ENCODE assay signal across 30 mouse cellular contexts in genomic region chr9:65697992-65698391, GRCm38 (mm10). TPM values are rescaled to one million over a fixed set of nuclear protein-coding genes. Genes with fewer than 3 reads are reported as not detected.
A peak's percentile ranks its signal among the peaks of the same experiment; 100 is the strongest.
DNase-seq lines count a peak whose midpoint lies in the region; ATAC-seq and TF ChIP-seq lines count a peak whose summit lies in the region.
"Had no signal": no experiment of that assay in that cellular context is flagged by ENCODE, and none has a peak within 500 bp of the region (broad histone marks: within the 10 kb centered on the region; RNA-seq: fewer than 3 reads in every experiment).

No protein-coding gene starts in this region.

- peaks cover 3% of the 10 kb centered on the region; the same call in 1 of the 2 replicates for H3K4me1 ChIP-seq in hindbrain, embryonic 14.5 days (replicated peaks; ENCODE audit: control insufficient read depth, insufficient read depth, low read length)
- no peaks in the 10 kb centered on the region for H3K4me1 ChIP-seq in hindbrain, postnatal 0 days (ENCODE audit: insufficient read depth, low read length)
- H3K4me1 ChIP-seq: embryonic facial prominence, embryonic 15.5 days had no signal

- no peaks in the 10 kb centered on the region for H3K9me3 ChIP-seq in hindbrain, embryonic 14.5 days (ENCODE audit: control insufficient read depth, low read length)
- no peaks in the 10 kb centered on the region for H3K9me3 ChIP-seq in hindbrain, postnatal 0 days (ENCODE audit: low read length)
- H3K9me3 ChIP-seq: embryonic facial prominence, embryonic 13.5 days; embryonic facial prominence, embryonic 15.5 days; forebrain, embryonic 10.5 days; forebrain, embryonic 12.5 days; G1E had no signal

- H3K27me3 ChIP-seq in hindbrain, embryonic 14.5 days (ENCODE audit: control insufficient read depth, insufficient read depth, low read length) = no peaks in the 10 kb centered on the region
- no peaks in the 10 kb centered on the region for H3K27me3 ChIP-seq in hindbrain, postnatal 0 days (ENCODE audit: insufficient read depth, low read length)
- H3K27me3 ChIP-seq: CH12.LX; embryonic facial prominence, embryonic 13.5 days; embryonic facial prominence, embryonic 15.5 days; forebrain, embryonic 12.5 days; Patski had no signal

- H3K4me2 ChIP-seq in hindbrain, embryonic 14.5 days (replicated peaks) = no peak overlapping the region
- H3K4me2 ChIP-seq in hindbrain, postnatal 0 days (ENCODE audit: low read depth, low read length) = no peak overlapping the region
- H3K4me2 ChIP-seq: embryonic facial prominence, embryonic 13.5 days; embryonic facial prominence, embryonic 15.5 days; forebrain, embryonic 12.5 days had no signal

- H3K9ac ChIP-seq in hindbrain, embryonic 14.5 days = 0 out of 2 replicates have a peak overlapping the region, but pooled peaks have one; percentile 8
- no peak overlapping the region for H3K9ac ChIP-seq in hindbrain, postnatal 0 days (replicated peaks; ENCODE audit: low read length)
- H3K9ac ChIP-seq: embryonic facial prominence, embryonic 13.5 days; embryonic facial prominence, embryonic 15.5 days; forebrain, embryonic 12.5 days had no signal

- intact Hi-C loops in gastrocnemius, adult 2 months (cut with DNase I) = loop anchor here (5.0 kb wide), 1 partner anchor 149 kb away; no protein-coding TSS in a partner anchor

- no peak for ATAC-seq in hindbrain, embryonic 14.5 days (ENCODE audit: low FRiP score)
- no peak for ATAC-seq in hindbrain, postnatal 0 days
- ATAC-seq: activated CD4-positive, CD25-positive, alpha-beta regulatory T cell, adult 4 months; CD4-positive, CD25-positive, alpha-beta regulatory T cell, adult 4 months; forebrain, embryonic 14.5 days; Patski had no signal

- TF ChIP-seq CTCF in gastrocnemius, adult 2 months (IDR thresholded peaks at IDR 0.05) = no peak
- TF ChIP-seq CTCF in hindbrain, postnatal 0 days (IDR thresholded peaks at IDR 0.05; ENCODE audit: low read depth) = no peak
- no peak for TF ChIP-seq CTCF in layer of hippocampus, adult 2 months (conservative IDR thresholded peaks at IDR 0.05)

- DNase-seq in gastrocnemius, adult 2 months = no peak
- no peak for DNase-seq in gastrocnemius, postnatal 4 days (ENCODE audit: low spot score in 2 of 2)
- no peak for DNase-seq in hindbrain, embryonic 14.5 days (ENCODE audit: low spot score)
- no peak for DNase-seq in hindbrain, postnatal 0 days (ENCODE audit: low spot score)
- DNase-seq in layer of hippocampus, adult 2 months (ENCODE audit: low spot score in 2 of 2) = no peak
- no peak for DNase-seq in layer of hippocampus, postnatal 14 days (ENCODE audit: low spot score in 2 of 2)
- peak; percentile 32 for DNase-seq in adipocyte (ENCODE audit: low spot score)
- DNase-seq in natural killer cell, adult 2 months (ENCODE audit: low spot score in 2 of 2) = no peak
- DNase-seq: adrenal gland, adult 2 months; adrenal gland, postnatal 10 days; adrenal gland, postnatal 25 days; B cell, adult 2 months; cerebellum, adult 11 months; cerebellum, adult 18-20 months; cerebellum, adult 8-10 months; cerebellum, adult 9-11 months; cerebellum, postnatal 14 days; cerebellum, postnatal 36 days; embryo, embryonic 11 days had no signal

- H3K36me3 ChIP-seq in hindbrain, embryonic 14.5 days (replicated peaks; ENCODE audit: control insufficient read depth, insufficient read depth) = peaks cover 96% of the 10 kb centered on the region
- peaks cover 35% of the 10 kb centered on the region for H3K36me3 ChIP-seq in hindbrain, postnatal 0 days (ENCODE audit: insufficient read depth, low read length)

- H3K4me3 ChIP-seq in gastrocnemius, adult 2 months = no peak overlapping the region
- no peak overlapping the region for H3K4me3 ChIP-seq in hindbrain, embryonic 14.5 days (replicated peaks; ENCODE audit: low read length)
- H3K4me3 ChIP-seq in hindbrain, postnatal 0 days (ENCODE audit: low read length) = no peak overlapping the region
- H3K4me3 ChIP-seq in layer of hippocampus, adult 2 months = no peak overlapping the region
- H3K4me3 ChIP-seq: embryonic facial prominence, embryonic 13.5 days; embryonic facial prominence, embryonic 15.5 days; erythroblast, embryonic 14.5 days; forebrain, embryonic 10.5 days; forebrain, embryonic 12.5 days had no signal

- H3K27ac ChIP-seq in gastrocnemius, adult 2 months = peak overlapping the region; percentile 32; the same call in 1 of the 2 replicates
- H3K27ac ChIP-seq in hindbrain, embryonic 14.5 days = no peak overlapping the region
- no peak overlapping the region for H3K27ac ChIP-seq in hindbrain, postnatal 0 days
- peak overlapping the region; percentile 70; the same call in 1 of the 2 replicates for H3K27ac ChIP-seq in layer of hippocampus, adult 2 months
- H3K27ac ChIP-seq: embryonic facial prominence, embryonic 13.5 days; embryonic facial prominence, embryonic 15.5 days; forebrain, embryonic 10.5 days; forebrain, embryonic 12.5 days had no signal

RNA-seq across cellular contexts. Expression of gene Oaz2, which starts 30.2 kb away (rescaled TPM):
- 100 to 1,000 TPM; 195 to 201 TPM for total RNA-seq in gastrocnemius, adult 2 months (2021)
- total RNA-seq in gastrocnemius, postnatal 4 days (2021) = 100 to 1,000 TPM; 232 to 238 TPM
- 280 and 287 TPM in 2 replicates for polyA plus RNA-seq in hindbrain, embryonic 14.5 days (2014; fragmentation: Nextera tagmentation; extraction: Ambion mirVana)
- 274 and 284 TPM in 2 replicates for total RNA-seq in hindbrain, postnatal 0 days (2014; rRNA removed)
- 365 and 387 TPM in 2 replicates for polyA plus RNA-seq in hindbrain, postnatal 0 days (2015; fragmentation: Nextera tagmentation; extraction: Ambion mirVana)
- 100 to 1,000 TPM; 199 to 204 TPM for total RNA-seq in layer of hippocampus, adult 2 months (2021)
- 100 to 1,000 TPM; 213 to 221 TPM for total RNA-seq in layer of hippocampus, postnatal 14 days (2021)

Comparison
In these comparisons a context has a peak if more than half of its experiments do, and no peak if none do; other contexts are left out.
1. H3K27ac ChIP-seq: peak in gastrocnemius, adult 2 months (single experiment) and layer of hippocampus, adult 2 months (single experiment); none in hindbrain, embryonic 14.5 days (single experiment) and hindbrain, postnatal 0 days (single experiment).